Mouse (Mus musculus) left cerebral cortex, adult 9 months (tissue): Measurements from ENCODE around the gene Rfng.
"Not testable (repeated sequence)": the region's sequence is repeated elsewhere in the genome, so short reads cannot be mapped to it uniquely, and the experiment has no call there.

Source experiments
- DNase-seq, 2 experiments: peaks; one replicate each; pipeline ENCODE4 v3.0.0; 2022; ENCODE audit warnings: low spot score in 2 of 2

The Rfng gene

DNA sequence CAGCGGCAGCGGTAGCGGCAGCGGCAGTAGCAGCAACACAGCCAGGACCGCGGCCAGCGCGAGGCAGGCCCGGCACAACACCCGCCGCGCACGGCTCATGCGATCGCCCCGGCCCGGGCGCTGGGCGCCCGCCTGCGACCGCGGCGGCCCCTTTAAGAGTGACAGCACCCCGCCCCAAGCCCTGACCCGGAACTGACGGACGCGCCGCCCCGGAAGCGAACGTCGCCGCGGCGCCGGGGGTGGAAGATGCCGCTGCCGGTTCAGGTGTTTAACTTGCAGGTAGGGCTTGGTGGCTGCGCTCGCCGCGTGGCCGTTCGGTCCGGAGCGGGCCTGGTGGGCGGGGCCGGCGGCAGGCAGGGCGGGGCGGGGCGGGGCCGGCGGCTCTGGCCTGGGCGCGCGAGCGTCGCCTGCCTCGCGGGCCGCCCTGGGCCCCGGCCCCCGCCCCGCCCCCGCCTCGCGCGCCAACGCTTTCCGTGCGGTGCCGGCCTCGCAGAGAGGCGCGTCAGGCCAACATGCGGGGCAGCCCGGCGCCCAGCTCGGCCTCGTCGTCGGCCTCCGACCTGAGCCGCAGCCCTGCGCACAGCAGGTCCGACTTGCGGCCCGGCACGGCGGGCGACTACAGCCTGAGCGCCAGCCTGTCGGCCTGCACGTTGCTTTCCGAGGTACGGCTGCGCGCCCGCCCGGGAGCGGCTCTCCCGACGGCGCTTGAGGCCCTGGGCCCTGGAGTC lies at the start of gene Rfng, which contains the start of gene Gps1:
TSS of gene Rfng (minus strand) at position 144 of the 728 bp plus-strand sequence.
TSS of gene Gps1 (plus strand) at position 209 of the 728 bp plus-strand sequence.
- DNase-seq: peak in 1 of 2 experiments; percentile 80

GRCm38 (mm10) chr11:120832962-120833361 lies 49.0 kb upstream of the Rfng start:
- not testable (repeated sequence) for DNase-seq

DNA sequence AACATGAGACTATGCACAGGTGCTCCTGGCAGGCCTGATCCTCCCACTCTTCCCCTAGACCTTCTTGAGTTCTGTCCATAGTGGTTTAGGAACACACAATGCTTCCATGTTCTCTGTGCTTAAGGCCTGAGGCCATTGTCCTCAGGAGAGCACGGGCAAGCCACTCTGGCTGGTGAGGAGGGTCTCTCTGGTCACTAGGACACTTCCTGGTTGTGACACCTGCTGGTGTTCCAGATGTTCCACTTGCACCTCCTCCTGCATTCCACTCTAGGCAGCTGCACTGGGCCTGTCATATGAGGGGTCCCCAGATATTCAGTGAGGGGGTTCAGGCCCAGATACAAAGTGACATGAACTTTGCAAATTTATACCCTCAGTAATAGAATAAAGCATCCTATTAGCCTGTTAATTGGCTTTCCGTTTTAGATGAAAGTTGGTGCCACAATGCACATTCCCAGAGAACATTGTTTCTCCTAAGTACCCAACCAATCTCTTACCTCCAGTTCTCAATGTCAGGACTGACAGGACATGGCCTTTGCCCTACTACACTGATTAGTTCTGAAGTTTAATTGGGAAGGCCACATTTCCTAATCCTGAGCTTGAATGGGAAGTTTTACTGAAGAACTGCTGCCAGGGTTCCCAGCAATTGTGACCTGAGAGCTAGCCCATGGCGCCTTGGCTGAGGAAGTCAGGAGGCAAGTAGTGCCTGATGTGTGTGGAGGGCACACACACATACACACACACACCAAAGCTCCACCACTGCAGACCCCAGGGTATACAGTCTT lies 47.8 kb upstream of the Rfng start:
- DNase-seq: no peak

GRCm38 (mm10) chr11:120830686-120831085 lies 46.7 kb upstream of the Rfng start:
- no peak for DNase-seq

GRCm38 (mm10) chr11:120829757-120830532 lies 45.9 kb upstream of the Rfng start:
- no peak for DNase-seq

DNA sequence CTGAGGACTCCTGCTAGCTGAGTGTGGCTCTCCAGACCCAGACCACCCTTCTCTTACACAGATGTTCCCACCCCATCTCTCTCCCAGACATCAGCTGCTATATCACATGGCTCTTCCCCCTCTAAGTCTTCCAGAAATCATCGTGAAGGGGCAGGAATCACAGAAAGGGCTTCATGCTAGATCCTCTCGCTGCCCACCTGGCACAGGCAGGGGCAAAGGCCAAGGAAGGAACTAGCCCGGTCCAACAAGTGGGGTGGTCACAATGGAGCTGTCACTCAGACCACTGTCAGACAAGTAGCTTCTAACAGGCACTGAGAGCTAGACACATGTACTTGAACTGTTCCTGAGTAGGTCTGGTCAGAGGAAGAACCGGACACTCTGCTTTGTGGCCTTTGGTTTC lies 44.4 kb upstream of the Rfng start:
- DNase-seq: no peak

DNA sequence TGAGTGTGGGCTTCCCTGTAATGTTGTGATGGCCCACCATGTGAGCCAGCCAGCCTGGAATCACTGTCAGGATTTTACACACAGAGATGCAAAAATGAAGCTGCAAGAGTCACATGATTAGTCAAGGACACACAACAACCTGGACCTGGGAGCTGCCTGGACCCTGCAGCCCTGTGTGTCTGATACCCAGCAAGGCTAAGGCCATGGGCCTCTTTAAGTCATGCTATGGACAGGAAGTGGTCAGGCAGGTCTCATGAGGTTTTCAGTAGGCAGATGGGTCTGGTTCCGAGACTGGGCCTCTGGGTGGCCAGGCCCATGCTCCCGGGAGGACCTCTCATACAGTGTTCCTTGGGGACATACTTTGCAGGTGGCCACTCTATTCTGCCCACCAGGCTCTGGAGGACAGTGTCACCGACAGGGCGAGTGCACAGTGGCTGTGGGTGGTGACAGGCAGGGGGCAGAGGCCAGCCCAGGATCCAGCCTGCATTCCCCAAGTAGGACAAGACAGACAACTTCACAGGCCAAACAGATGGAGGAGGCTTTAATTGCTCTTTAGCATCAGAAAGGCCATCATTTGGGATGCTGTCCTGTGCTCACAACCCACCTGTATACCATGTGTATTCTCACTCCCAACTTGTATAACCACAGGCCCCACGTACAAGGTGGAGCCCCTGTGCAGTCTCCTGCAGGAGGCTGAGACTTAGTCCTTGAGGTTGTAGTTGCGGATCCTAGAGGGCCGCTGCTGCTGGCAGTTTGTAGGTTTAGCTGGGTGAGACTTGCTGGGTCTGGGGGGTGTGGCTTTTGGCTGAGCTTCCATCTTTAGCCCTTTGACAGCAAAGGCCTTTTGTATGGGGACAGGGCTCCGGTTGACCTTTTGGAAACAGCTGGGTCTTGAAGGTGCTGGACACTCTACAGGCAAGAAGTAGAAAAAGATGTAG lies 42.3 kb upstream of the Rfng start:
- no peak for DNase-seq

GRCm38 (mm10) chr11:120825289-120825863 lies 41.4 kb upstream of the Rfng start:
- DNase-seq: no peak

DNA sequence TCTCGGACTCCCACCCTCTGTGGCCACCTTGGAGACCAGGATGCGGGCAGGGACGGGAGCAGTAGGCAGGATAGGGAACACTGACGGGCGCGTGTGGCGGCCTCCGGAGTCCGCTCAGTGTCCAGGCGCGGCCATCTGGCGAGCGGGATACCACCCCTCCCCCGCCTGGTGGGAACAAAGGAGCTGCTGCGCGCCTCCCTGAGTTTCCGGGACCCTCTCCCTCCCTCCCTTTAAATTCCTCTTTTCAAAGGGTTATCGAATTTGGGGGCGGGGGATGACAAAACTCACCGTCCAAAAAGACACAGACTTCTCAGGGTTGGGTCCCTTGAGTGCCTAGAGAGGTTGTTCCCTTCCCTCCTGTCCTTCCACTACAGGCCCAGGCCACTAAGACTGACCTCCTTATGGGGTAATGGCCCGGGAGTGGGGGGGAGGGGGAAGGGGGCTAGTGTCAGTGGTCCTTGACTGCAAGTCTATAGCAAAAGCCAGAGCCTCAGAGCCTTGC lies 40.8 kb upstream of the Rfng start:
- no peak for DNase-seq

GRCm38 (mm10) chr11:120823956-120824786 lies 40.2 kb upstream of the Rfng start, which contains the start of gene Fasn:
Gene Fasn (minus strand): TSS chr11:120824547.
- DNase-seq: peak; percentile 94 to 98

GRCm38 (mm10) chr11:120823551-120823947 lies 39.5 kb upstream of the Rfng start:
- no peak for DNase-seq

DNA sequence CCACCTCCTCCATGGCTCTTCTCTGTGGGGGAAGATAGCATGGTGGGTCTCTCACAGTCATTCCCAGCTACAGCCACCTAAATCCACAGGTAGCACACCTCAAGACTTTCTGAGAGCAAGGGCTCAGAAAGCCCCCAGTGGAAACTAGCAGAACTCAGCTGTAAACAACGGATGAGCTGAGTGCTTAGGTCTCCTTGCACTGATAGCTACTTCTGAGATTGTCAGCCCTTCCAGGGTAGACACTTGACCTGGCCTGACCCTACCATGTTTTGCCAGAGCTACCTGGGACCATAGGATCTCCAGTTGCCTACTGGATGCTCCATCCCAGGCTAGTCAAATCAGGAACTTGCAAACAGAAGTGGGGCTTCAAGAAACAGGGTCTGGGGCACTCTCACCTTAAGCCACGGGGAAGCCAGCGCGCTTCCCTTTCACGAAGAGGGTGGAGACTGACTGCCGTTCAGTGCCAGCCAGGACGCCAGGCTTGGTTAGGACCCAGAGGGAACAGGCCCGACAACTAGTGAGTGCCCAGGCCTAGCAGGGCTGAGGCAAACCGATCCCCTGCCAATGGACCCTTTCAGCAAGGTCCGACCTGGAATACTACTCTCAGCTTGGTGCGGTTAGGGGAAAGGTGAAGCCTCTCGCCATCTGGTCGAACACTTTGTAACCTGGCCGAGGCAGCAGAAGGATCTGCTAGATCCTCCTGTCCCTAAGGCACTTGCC lies 39.0 kb upstream of the Rfng start:
- DNase-seq: no peak

GRCm38 (mm10) chr11:120822321-120822720 lies 38.3 kb upstream of the Rfng start:
- DNase-seq: no peak

DNA sequence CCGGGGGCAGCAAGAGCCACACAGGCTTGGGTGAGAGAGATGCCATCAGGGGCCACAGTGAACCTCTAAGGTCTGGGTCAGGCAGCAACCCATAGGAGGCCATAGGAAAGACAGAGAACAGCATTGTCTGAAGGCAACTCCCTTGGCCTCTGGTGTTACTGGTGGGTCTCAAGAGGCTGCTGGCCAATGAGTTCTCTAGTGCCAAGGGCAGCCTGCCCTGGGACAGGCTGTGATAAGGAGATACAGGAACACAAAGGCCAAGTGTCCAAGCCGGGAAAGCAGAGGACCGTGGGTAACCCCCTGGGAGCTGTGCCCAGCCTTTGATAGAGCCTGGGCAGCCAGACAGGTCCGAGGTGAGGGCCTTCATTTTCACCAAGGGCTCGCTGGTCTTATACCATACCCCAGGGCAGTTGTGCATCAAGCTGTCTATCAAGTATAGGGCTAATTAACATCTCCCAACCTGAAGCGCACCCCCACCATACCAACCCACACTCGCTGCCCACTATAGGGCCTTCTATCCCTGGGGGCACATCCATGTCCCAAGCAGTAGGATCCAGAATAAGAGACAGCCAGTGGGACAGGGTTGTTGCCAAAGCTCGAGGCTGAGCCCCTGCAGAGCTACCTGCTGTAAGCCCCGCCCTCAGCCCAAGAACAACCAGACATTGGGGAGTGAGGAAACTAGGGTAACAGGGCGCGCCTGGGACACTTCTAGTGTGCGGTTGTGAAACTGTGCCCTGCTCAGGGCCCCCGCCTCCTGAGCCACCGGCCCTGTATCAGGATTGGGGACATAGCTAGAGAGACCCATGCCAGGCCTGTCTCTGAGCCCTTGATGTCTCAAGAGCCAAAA lies 37.3 kb upstream of the Rfng start:
- DNase-seq: peak in 1 of 2 experiments; percentile 26

- no peak for DNase-seq
Observed at GRCm38 (mm10) chr11:120820546-120820945, 36.5 kb upstream of the Rfng start.

DNA sequence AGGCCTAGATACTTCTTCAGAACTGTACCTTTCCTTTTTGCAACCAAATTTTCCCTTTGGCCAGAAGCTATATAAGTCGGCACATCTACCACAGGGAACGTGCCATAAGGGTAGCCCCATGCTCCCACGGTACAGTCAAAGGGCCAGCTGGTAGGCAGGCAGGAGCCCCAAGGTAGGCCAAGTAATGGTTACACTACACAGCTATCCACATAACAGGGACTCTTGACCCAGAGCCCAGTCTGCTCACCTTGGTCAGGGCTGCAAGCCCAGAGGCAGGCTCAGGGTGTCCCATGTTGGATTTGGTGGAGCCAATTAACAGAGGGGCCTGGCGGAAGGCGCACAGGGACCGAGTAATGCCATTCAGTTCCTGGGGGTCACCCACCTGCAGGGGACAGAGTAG lies 35.5 kb upstream of the Rfng start:
- DNase-seq: no peak

GRCm38 (mm10) chr11:120818251-120818650 lies 34.2 kb upstream of the Rfng start:
- no peak for DNase-seq

DNA sequence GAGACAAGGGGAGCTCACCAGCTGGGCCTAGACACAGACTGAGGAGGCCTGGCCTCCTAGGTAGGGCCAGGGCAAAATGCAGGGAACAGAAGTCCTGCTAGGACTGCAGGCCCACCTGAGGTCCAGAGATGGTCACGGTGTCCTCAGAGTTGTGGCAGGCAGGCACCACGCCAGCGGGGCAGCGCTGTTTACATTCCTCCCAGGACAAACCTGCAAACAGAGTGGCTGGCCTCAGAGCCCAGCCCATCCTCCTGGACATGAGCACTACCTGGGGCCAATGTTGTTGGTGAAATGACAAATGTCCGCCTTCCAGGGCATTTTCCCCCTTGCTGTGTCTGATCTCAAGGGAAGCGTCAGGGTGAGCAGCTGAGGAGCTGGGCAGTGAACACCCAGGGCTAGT lies 33.4 kb upstream of the Rfng start:
- DNase-seq: no peak
